Mouse (Mus musculus) midbrain, embryonic 11.5 days (tissue): ENCODE results near the gene Sft2d2. TPM values are rescaled to one million over a fixed set of nuclear protein-coding genes. Genes with fewer than 3 reads are reported as not detected.

Source experiments
- ATAC-seq: fragments of 200-750 bp; cut with Nextera tagmentation; 2 replicates; pipeline ENCODE4 v1.8.0; 2017; ENCODE audit warnings: moderate TSS enrichment, moderate library complexity; ENCODE audit not compliant: low FRiP score
- DNase-seq: peaks from one replicate; pipeline ENCODE4 v3.0.0; 2015; ENCODE audit warnings: low spot score; ENCODE audit errors: missing footprints
- H3K27ac ChIP-seq: fragments of 300-500 bp; sonication (generic); 2 replicates; pipeline ENCODE4 v1.5.1; 2014; ENCODE audit warnings: low read depth, low read length
- H3K27me3 ChIP-seq: fragments of 300-500 bp; sonication (generic); 2 replicates; pipeline ENCODE4 v1.6.1; 2014; ENCODE audit warnings: mild to moderate bottlenecking, low read length, moderate library complexity, mixed read lengths; ENCODE audit not compliant: control insufficient read depth, insufficient read depth
- H3K36me3 ChIP-seq: fragments of 300-500 bp; sonication (generic); 2 replicates; pipeline ENCODE4 v1.6.1; 2014; ENCODE audit warnings: mild to moderate bottlenecking, low read length, moderate library complexity, mixed read lengths; ENCODE audit not compliant: control insufficient read depth, insufficient read depth
- H3K4me1 ChIP-seq: fragments of 300-500 bp; sonication (generic); 2 replicates; pipeline ENCODE4 v1.6.1; 2014; ENCODE audit warnings: low read length; ENCODE audit not compliant: control insufficient read depth, insufficient read depth
- H3K4me2 ChIP-seq: fragments of 300-500 bp; sonication (generic); 2 replicates; pipeline ENCODE4 v1.6.1; 2014; ENCODE audit warnings: mild to moderate bottlenecking, moderate library complexity
- H3K4me3 ChIP-seq: fragments of 300-500 bp; sonication (generic); 2 replicates; pipeline ENCODE4 v1.5.1; 2014; ENCODE audit warnings: low read depth, low read length
- H3K9ac ChIP-seq: fragments of 300-500 bp; sonication (generic); 2 replicates; pipeline ENCODE4 v1.6.1; 2014; ENCODE audit warnings: low read length
- H3K9me3 ChIP-seq: fragments of 300-500 bp; sonication (generic); 2 replicates; pipeline ENCODE4 v1.6.1; 2016; ENCODE audit warnings: low read length; ENCODE audit not compliant: control insufficient read depth
- WGBS: fragments of 180-500 bp; shearing (Covaris S2); extraction: QIAGEN DNeasy Blood & Tissue Kit; methylation state at CpG from one replicate; pipeline ENCODE4 v1.1.7; 2014; 5-methylcytosine and 5-hydroxymethylcytosine counted together
- polyA plus RNA-seq: library from polyadenylated mRNA; unstranded; fragments of >200 nt; fragmentation: Nextera tagmentation; extraction: Ambion mirVana; gene quantifications from 2 replicates; pipeline ENCODE4 v1.2.1, GENCODE M21; 2014

The Sft2d2 gene
- polyA plus RNA-seq, 1 experiment from 2014 or later, result 9.1 TPM

GRCm38 (mm10) chr1:165205591-165205990, 11.4 kb upstream of the Sft2d2 start:
- H3K4me3 ChIP-seq, result no peak overlapping the region
- H3K36me3 ChIP-seq, result no peaks in the 10 kb centered on the region
- H3K9me3 ChIP-seq, result no peaks in the 10 kb centered on the region
- no peaks in the 10 kb centered on the region for H3K4me1 ChIP-seq
- H3K27me3 ChIP-seq, result no peaks in the 10 kb centered on the region
- no peak overlapping the region for H3K27ac ChIP-seq
- no peak overlapping the region for H3K9ac ChIP-seq
- H3K4me2 ChIP-seq, result no peak overlapping the region
- WGBS, result 48% methylated on average over 2 of the region's 2 CpGs
- ATAC-seq (no peak), DNase-seq (peak; percentile 53)

GRCm38 (mm10) chr1:165203488-165204035, 9.3 kb upstream of the Sft2d2 start:
- no peak for ATAC-seq
- WGBS, result 53% methylated on average over 2 of the region's 2 CpGs

GRCm38 (mm10) chr1:165201445-165202012, 7.3 kb upstream of the Sft2d2 start:
- ATAC-seq, result no peak
- Histone ChIP-seq H3K36me3 (no peaks in the 10 kb centered on the region), H3K9ac (no peak overlapping the region), H3K4me2 (no peak overlapping the region), H3K4me3 (no peak overlapping the region), H3K4me1 (no peaks in the 10 kb centered on the region), H3K27ac (no peak overlapping the region), H3K27me3 (no peaks in the 10 kb centered on the region), H3K9me3 (no peaks in the 10 kb centered on the region)
- WGBS, result 85% methylated on average over 4 of the region's 4 CpGs
- no peak for DNase-seq

More at GRCm38 (mm10) chr1:165203488-165204035, 9.3 kb upstream of the Sft2d2 start:
- no peak overlapping the region for H3K4me3 ChIP-seq
- no peak overlapping the region for H3K27ac ChIP-seq
- no peaks in the 10 kb centered on the region for H3K36me3 ChIP-seq
- H3K9me3 ChIP-seq, result no peaks in the 10 kb centered on the region
- no peak for DNase-seq
- H3K9ac ChIP-seq, result no peak overlapping the region
- no peaks in the 10 kb centered on the region for H3K27me3 ChIP-seq
- H3K4me2 ChIP-seq, result no peak overlapping the region
- H3K4me1 ChIP-seq, result no peaks in the 10 kb centered on the region

GRCm38 (mm10) chr1:165200748-165201147, 6.5 kb upstream of the Sft2d2 start:
- Histone ChIP-seq H3K4me1 (no peaks in the 10 kb centered on the region), H3K4me2 (no peak overlapping the region), H3K36me3 (no peaks in the 10 kb centered on the region), H3K4me3 (no peak overlapping the region), H3K9me3 (no peaks in the 10 kb centered on the region), H3K27ac (no peak overlapping the region), H3K27me3 (no peaks in the 10 kb centered on the region), H3K9ac (no peak overlapping the region)
- WGBS, result 88% methylated on average over 8 of the region's 8 CpGs
- ATAC-seq (no peak), DNase-seq (peak; percentile 31)

- no peaks in the 10 kb centered on the region for H3K27me3 ChIP-seq
- ATAC-seq (no peak), DNase-seq (no peak)
- no peaks in the 10 kb centered on the region for H3K9me3 ChIP-seq
- no peak overlapping the region for H3K4me2 ChIP-seq
- 77% methylated on average over 3 of the region's 3 CpGs for WGBS
- no peak overlapping the region for H3K4me3 ChIP-seq
- H3K27ac ChIP-seq, result no peak overlapping the region
- no peak overlapping the region for H3K9ac ChIP-seq
- H3K4me1 ChIP-seq, result peaks cover under 1% of the 10 kb centered on the region; the same call in 1 of the 2 replicates
- no peaks in the 10 kb centered on the region for H3K36me3 ChIP-seq
Observed at GRCm38 (mm10) chr1:165199639-165200038, 5.4 kb upstream of the Sft2d2 start.

- Histone ChIP-seq H3K4me1 (peaks cover 3% of the 10 kb centered on the region), H3K9ac (no peak overlapping the region), H3K27me3 (no peaks in the 10 kb centered on the region), H3K27ac (no peak overlapping the region), H3K9me3 (no peaks in the 10 kb centered on the region), H3K36me3 (no peaks in the 10 kb centered on the region), H3K4me3 (no peak overlapping the region), H3K4me2 (no peak overlapping the region)
- WGBS, result 45% methylated on average over 1 of the region's 1 CpGs
- ATAC-seq (no peak), DNase-seq (peak; percentile 77)
Observed at GRCm38 (mm10) chr1:165198951-165199350, 4.7 kb upstream of the Sft2d2 start.

GRCm38 (mm10) chr1:165197875-165198274, 3.6 kb upstream of the Sft2d2 start:
- WGBS, result 87% methylated on average over 3 of the region's 3 CpGs
- Histone ChIP-seq H3K27ac (no peak overlapping the region), H3K27me3 (no peaks in the 10 kb centered on the region), H3K9me3 (no peaks in the 10 kb centered on the region), H3K4me3 (no peak overlapping the region), H3K4me2 (no peak overlapping the region), H3K4me1 (peaks cover 3% of the 10 kb centered on the region), H3K9ac (no peak overlapping the region), H3K36me3 (no peaks in the 10 kb centered on the region)
- ATAC-seq (no peak), DNase-seq (no peak)

GRCm38 (mm10) chr1:165195396-165195960, 1.2 kb upstream of the Sft2d2 start:
- no peak for ATAC-seq

GRCm38 (mm10) chr1:165194662-165195013, 400 bp upstream of the Sft2d2 start:
- H3K9ac ChIP-seq, result peak overlapping the region; percentile 69
- no peaks in the 10 kb centered on the region for H3K9me3 ChIP-seq
- H3K4me2 ChIP-seq, result peak overlapping the region; percentile 97
- DNase-seq, result no peak
- peaks cover 3% of the 10 kb centered on the region for H3K4me1 ChIP-seq
- H3K36me3 ChIP-seq, result no peaks in the 10 kb centered on the region
- ATAC-seq, result no peak; the same call in 1 of the 2 replicates
- H3K27me3 ChIP-seq, result no peaks in the 10 kb centered on the region
- no peak overlapping the region for H3K27ac ChIP-seq
- H3K4me3 ChIP-seq, result peak overlapping the region; percentile 74
- WGBS, result 15% methylated on average over 5 of the region's 5 CpGs

More at GRCm38 (mm10) chr1:165195396-165195960, 1.2 kb upstream of the Sft2d2 start:
- Histone ChIP-seq H3K4me2 (no peak overlapping the region), H3K9me3 (no peaks in the 10 kb centered on the region), H3K9ac (no peak overlapping the region), H3K27me3 (no peaks in the 10 kb centered on the region), H3K27ac (no peak overlapping the region), H3K36me3 (no peaks in the 10 kb centered on the region), H3K4me1 (peaks cover 3% of the 10 kb centered on the region), H3K4me3 (no peak overlapping the region)
- 73% methylated on average over 3 of the region's 3 CpGs for WGBS
- DNase-seq, result no peak
